Mouse (Mus musculus): ENCODE data around the gene Iqcf4. TPM values are rescaled to one million over a fixed set of nuclear protein-coding genes. Genes with fewer than 3 reads are reported as not detected.

Gene Iqcf4
- not detected for total RNA-seq (2023)

DNA sequence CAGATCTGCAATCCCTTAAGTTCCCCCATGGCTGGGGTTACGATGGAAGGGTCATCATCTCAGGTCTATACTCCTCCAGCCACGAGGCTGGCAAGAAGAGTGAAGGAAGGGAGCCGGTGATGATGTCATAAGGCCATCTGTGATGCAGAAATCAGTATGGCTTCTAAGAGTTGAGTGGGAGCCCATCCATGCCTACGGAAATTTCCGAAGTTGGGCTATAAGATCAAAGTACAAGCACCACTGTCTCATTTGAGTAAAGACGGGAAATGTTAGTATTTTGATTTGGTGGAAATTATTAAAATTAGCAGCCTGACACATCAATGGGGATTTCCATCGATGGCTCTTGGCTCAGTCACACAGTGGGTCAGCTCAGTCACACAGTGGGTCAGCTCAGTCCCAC is at the start of gene Iqcf4:
Gene Iqcf4 (minus strand): TSS at position 101 of the 400 bp plus-strand sequence.

GRCm38 (mm10) chr9:106561531-106561930 is 9.3 kb downstream of the Iqcf4 start, which contains the start of gene Iqcf3:
Gene Iqcf3 (minus strand): TSS chr9:106561631.

Other genes with a start within 250 kb of the Iqcf4 start
- 10 to 100 TPM; 38.7 to 44.6 TPM for gene Dusp7, start 202.4 kb downstream of the Iqcf4 start, total RNA-seq (2023)
- gene Rpl29, start 141.5 kb downstream of the Iqcf4 start, total RNA-seq (2023) = 100 to 1,000 TPM; 647 to 744 TPM
- 1 to 10 TPM; 1.6 to 1.7 TPM for gene Acy1, start 132.7 kb downstream of the Iqcf4 start, total RNA-seq (2023)
- gene Abhd14b, start 123.5 kb downstream of the Iqcf4 start, total RNA-seq (2023) = 1 to 10 TPM; 2.5 to 6.6 TPM
- gene Abhd14a, start 123.3 kb downstream of the Iqcf4 start, total RNA-seq (2023) = 1 to 10 TPM in 1 of 2 experiments, under 1 TPM in 1; 0.66 to 3.3 TPM
- gene Pcbp4, start 117.7 kb downstream of the Iqcf4 start, total RNA-seq (2023) = 1 to 10 TPM; 1.3 to 2.0 TPM
- under 1 TPM; 0.27 to 0.31 TPM for gene Gpr62, start 105.1 kb downstream of the Iqcf4 start, total RNA-seq (2023)
- gene Rrp9, start 95.0 kb downstream of the Iqcf4 start, total RNA-seq (2023) = 10 to 100 TPM; 18.4 to 19.8 TPM
- gene Parp3, start 94.0 kb downstream of the Iqcf4 start, total RNA-seq (2023) = 10 to 100 TPM; 28.7 to 34.4 TPM
- gene Iqcf1, start 71.0 kb downstream of the Iqcf4 start, total RNA-seq (2023) = not detected
- not detected for gene Iqcf5, start 56.4 kb downstream of the Iqcf4 start, total RNA-seq (2023)
- not detected for gene Iqcf3, start 9.4 kb downstream of the Iqcf4 start, total RNA-seq (2023)
- not detected for gene Iqcf6, start 55.6 kb upstream of the Iqcf4 start, total RNA-seq (2023)
- not detected for gene Grm2, start 85.1 kb upstream of the Iqcf4 start, total RNA-seq (2023)
- 10 to 100 TPM; 33.1 to 36.4 TPM for gene Tex264, start 114.9 kb upstream of the Iqcf4 start, total RNA-seq (2023)
- 10 to 100 TPM; 10.0 to 14.1 TPM for gene Rad54l2, start 218.2 kb upstream of the Iqcf4 start, total RNA-seq (2023)